Mouse (Mus musculus) urinary bladder, postnatal 4 days (tissue): ENCODE results near the gene Cwh43.

Experiments used
- DNase-seq, 2 experiments: peaks; one replicate each; pipeline ENCODE4 v3.0.0; 2021 to 2022; ENCODE audit warnings: low spot score in 2 of 2

The Cwh43 gene

DNA sequence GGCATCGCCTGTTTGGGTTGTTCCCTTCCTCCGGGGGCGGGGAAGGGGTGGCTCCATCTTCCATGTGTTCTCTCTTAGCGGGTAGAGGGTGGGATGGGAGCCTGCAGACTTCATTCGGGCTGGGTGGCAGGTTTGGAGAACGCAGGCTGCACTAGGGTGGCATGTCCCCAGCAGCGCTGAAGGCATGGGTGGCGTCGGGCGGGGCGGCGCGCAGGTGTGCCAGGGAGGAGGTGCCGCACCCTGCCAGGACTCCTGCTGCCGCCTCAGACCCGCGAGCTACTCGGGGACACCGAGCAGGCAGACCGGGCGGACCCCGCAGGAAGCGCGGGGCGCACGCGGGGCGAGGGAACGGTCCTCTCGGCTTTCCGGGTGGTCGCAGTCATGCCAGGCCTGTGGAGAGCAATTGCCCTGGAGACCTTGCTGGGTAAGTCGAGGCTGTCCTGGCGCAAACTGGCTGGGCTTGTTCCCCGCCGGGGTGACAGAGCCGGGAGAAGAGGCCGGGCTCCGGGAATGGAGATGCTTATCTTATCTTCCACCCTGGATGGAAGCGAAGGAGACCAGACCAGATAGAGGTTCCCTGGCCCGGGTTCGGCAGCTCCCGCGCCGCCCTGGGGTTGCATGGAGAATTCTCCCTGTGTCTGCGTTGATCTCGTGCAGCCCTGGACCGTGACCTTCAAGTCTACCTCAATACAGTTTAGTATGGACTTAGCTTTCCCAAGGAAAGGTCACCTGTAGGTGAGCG lies at the start of gene Cwh43:
Gene Cwh43, plus strand, starts transcription at position 95 of the 742 bp plus-strand sequence.
- DNase-seq = peak in 1 of 2 experiments; percentile 22

GRCm38 (mm10) chr5:73359134-73359751 lies 46.6 kb upstream of the Cwh43 start:
- DNase-seq = no peak

- DNase-seq = no peak
Measured at GRCm38 (mm10) chr5:73359752-73360141, 46.1 kb upstream of the Cwh43 start.

GRCm38 (mm10) chr5:73360240-73360639 lies 45.6 kb upstream of the Cwh43 start:
- DNase-seq = no peak

DNA sequence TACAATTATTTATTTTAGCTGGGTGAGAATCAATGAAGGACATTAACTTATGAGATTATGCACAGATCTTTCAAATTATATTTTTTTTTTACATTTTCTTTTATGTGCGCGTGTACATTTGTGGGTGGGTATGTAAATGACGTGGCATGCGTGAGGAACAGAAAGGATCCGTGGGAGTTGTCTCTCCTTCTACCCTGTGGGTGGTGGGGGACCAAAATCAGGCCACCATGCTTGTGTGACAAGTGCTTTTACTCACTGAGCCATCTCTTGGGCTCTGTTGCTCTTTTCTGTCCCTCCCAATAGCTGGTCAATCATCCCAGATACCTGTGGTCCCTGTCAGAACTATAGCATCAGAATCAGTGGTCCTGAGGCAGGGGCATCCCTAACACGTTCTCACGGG lies 43.5 kb upstream of the Cwh43 start:
- no peak for DNase-seq

- no peak for DNase-seq
Measured at GRCm38 (mm10) chr5:73362791-73363190, 43.1 kb upstream of the Cwh43 start.

DNA sequence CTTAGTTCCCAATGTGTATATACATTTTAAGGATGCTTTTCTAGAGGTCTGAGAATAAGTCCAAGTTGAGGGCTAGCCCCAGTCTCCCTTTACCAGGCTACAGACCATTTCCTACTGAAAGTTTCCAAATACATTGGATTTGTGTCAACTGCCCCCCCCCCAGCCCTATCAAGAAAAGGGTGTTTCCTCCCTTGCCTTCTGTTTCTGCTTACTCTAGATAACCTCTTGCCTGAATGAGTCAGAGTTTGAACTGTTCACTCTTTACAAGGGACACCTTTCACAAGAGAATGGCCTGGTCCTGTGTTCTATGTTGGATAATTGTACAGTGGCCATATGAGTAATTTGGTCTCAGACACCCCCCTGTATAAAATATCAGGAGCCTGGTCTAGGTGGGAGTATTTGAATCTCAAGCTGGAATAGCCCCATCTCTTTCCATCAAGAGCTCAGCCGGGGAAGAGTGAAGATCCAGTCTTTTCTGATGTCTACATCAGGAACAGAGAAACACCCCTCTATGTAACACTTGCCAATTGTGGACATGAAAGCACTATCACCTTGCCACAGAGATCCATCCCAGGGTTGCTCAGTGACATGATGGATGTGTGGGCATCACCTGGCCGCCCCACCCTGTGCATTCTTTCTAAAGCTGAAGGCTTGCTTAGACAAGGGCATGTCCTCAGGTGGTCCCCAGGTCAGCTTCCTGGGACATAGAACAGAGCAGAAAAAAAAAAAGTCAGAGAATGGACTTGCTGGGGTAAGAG lies 41.6 kb upstream of the Cwh43 start:
- no peak for DNase-seq

- no peak for DNase-seq
Measured at GRCm38 (mm10) chr5:73367906-73368305, 38.0 kb upstream of the Cwh43 start.

DNA sequence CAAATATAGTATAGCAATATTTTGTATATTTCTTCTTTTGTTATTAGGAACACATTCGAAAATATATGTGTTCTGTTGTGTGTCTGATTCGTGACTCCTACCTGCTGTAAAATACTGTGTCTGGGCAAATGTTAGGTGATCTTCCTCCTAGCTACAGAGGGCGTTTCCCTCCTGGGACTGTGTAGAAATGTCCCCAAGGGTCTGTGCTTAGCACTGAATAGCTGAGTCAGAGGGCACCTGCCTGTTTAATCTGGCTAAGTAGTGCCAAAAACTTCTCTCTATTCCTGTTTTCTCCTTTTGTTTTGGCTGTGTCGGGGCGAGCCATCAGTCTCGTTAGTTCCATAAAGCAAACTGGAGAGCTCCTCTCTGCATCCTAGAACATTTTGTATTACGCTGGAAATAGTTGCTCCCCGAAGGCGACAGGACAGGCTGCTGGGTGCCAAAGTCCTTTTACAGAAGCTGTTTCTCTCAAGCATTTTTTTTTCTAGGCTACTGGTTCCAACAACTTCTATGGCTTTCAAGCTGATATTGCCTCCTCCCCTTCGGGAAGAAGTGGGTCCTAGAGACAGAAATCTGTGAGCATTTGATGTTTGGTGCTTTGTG lies 36.9 kb upstream of the Cwh43 start:
- no peak for DNase-seq

DNA sequence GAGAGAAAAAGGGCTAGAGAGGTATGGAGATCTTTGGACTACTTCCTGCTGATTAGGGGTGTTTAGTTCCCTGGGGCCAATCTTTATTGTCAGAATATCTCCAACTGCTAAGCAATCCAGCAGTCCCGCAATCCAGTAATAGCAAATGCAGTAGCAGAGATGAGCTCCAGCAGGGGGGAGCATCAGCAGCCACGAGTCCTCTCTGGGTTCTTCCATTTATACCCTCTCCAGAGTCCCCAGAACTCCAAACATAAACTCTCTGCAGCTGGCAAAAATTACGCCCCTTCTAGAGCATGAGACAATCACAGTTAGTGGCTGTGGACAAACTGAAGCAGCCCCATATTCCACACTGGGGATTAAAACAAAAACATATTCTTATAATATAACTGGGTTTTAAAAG lies 36.1 kb upstream of the Cwh43 start:
- no peak for DNase-seq

GRCm38 (mm10) chr5:73372601-73373000 lies 33.3 kb upstream of the Cwh43 start:
- no peak for DNase-seq

GRCm38 (mm10) chr5:73373184-73373583 lies 32.7 kb upstream of the Cwh43 start:
- no peak for DNase-seq

GRCm38 (mm10) chr5:73376041-73376440 lies 29.8 kb upstream of the Cwh43 start:
- DNase-seq = no peak

GRCm38 (mm10) chr5:73376491-73376890 lies 29.4 kb upstream of the Cwh43 start:
- no peak for DNase-seq

DNA sequence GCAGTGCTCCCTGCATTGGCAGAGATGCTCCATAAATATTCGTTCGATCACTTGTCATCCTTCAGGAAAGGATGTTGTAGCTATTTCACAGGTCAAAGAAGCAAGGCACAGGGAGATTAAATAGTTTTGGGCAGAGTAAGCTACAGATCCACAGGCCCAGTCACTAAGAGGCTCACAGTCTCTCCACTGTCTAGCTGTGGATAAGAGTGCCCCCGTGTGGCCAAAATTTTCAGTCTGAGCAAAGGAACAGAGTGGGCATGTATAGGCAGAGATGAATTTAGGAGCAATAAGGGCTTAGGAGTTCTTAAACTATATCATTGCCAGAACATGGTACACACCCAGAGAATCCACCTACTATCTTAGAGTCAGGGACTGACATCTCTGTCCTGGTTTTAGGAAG lies 26.0 kb upstream of the Cwh43 start:
- peak; percentile 73 to 87 for DNase-seq

DNA sequence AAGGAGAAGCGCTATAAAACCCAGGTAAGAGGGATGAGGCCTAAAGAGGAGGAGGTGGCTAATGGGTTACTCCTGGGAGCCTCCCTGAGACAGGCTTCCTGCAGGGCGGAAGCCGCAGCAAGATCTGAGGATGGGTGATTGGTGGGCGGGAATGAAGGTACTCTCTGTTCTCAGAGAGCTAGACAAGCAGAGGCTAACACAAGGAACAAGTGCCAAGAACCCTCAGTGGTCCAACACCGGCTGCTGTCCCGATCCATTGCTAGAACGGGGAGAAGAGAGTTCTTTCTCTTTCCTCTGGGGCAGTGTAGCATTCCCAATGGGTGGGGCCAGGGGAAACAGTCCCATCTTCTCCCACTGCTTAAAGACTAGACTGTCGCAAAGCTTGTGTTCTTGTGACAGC lies 25.0 kb upstream of the Cwh43 start:
- no peak for DNase-seq

DNA sequence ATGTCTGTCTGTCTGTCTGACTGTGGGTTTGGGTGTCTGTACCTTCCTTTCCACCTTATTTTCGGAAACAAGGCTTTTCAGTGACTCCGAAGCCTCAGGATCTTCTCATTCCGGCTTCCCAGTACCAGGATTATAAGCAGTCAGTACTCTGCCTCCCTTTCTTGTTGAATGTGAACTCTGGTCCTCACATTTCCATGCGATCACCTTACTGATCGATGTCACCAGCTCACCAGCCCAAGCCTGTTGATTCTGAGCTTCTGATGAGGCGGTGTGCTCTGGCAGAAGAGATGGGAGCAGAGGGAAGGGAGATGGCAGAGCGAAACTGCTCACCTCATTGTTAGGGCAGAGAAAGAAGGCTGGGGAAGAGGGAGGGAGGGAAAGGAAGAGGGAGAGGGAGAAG lies 24.4 kb upstream of the Cwh43 start:
- DNase-seq = no peak

DNA sequence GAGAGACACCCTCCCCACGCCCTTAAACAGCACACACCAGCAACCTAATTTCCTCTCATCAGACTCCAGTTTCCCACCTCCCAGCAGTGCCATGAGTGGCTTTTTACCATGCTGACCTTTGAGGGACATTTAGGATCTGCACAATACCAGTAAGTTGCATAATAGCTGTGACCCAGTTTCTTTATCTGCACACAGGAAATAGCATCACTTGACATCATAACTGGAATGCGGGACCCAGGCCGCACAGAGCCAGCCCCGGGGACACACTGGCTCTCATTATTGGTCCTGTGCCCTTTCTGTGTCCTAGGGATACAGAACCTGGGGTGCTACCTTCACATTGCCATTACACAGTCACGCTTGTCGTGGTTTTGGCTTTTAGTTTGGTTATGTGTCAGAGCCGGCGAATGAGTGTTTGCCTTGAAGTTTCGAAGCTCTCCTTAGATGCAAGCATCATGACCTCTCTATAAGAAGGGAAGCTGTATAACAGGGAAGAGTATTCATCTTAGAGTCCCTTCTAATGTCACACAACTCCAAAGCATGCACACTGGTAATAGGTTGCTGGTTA lies 23.8 kb upstream of the Cwh43 start:
- DNase-seq = no peak

- DNase-seq = no peak
Measured at GRCm38 (mm10) chr5:73382737-73383646, 22.9 kb upstream of the Cwh43 start.

DNA sequence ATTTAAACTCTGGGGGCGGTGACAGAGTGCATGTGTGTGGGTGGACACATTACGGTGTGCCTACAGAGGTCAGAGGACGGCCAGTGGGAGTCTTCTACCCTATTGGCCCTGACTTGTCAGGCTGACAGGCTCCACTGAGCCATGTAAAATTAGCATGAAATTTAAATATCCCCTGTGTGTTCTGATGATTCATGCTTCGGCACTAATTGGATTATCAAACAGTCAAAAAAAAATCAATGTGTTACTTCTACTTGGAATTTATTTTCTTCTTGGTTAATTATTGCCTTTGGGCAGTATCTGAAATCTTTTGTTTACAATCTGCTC lies 22.3 kb upstream of the Cwh43 start:
- DNase-seq = no peak

DNA sequence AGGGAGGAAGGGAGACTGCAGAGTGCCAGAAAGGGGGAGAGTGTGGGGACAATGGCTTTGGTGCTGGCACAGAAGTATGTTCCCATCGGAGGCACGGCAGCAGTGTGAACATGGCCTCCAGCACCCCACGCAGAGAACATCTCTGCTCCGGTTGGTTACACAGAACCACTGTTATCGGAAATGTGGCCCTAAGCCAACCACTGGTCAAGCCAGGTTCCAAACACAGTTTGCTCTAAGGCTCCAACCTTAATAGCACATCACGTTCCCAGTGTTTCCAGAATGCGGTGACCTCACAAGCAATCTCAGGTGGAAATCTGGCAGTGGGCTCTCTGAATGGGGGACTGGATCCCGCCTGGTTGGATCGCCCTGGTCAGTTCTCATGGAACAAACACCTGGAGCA lies 12.8 kb upstream of the Cwh43 start:
- no peak for DNase-seq
